Mouse (Mus musculus) small intestine, adult 2 months (tissue): ENCODE measurements around the gene Rrad.

ENCODE experiments used
- CTCF ChIP-seq: fragments of 200-500 bp; IDR thresholded peaks from 2 replicates; pipeline ENCODE4 v1.5.1; 2012; ENCODE audit warnings: low read depth, mild to moderate bottlenecking, control low read depth, inconsistent platforms, low read length, moderate library complexity, mixed read lengths; ENCODE audit not compliant: insufficient replicate concordance, insufficient read length; ENCODE audit errors: extremely low read depth
- POLR2A ChIP-seq: fragments of 200-500 bp; IDR thresholded peaks from 2 replicates; pipeline ENCODE4 v1.6.1; 2012; ENCODE audit warnings: low read depth, mild to moderate bottlenecking, control low read depth, inconsistent platforms, low read length, moderate library complexity

GRCm38 (mm10) chr8:104630111-104630479 lies 1.0 kb downstream of the Rrad start:
- no peak for TF ChIP-seq CTCF
- TF ChIP-seq POLR2A: no peak
